Mouse (Mus musculus) MEL (cell line): ENCODE data around the gene Tmem164. TPM values are rescaled to one million over a fixed set of nuclear protein-coding genes. Genes with fewer than 3 reads are reported as not detected.

Source experiments
- DNase-seq: peaks from one replicate; pipeline ENCODE4 v3.0.0; 2011; ENCODE audit warnings: low read depth, low spot score
- H3K27ac ChIP-seq: 2 replicates; pipeline ENCODE4 v1.5.1; 2012; ENCODE audit warnings: low read depth, mild to moderate bottlenecking, control low read depth, low read length, moderate library complexity; ENCODE audit not compliant: control insufficient read depth
- H3K27me3 ChIP-seq, 2 experiments: fragments of 150-350 bp in 1 of 2; sonication (generic) in 1 of 2; 2 replicates each; pipeline ENCODE4 v1.6.1; 2012; ENCODE audit warnings: low read length in 2 of 2, mild to moderate bottlenecking in 2 of 2, improper control_type of control experiment in 1 of 2, moderate library complexity in 1 of 2; ENCODE audit not compliant: insufficient read depth in 2 of 2, control insufficient read depth in 1 of 2
- H3K36me3 ChIP-seq, 2 experiments: 2 replicates each; pipeline ENCODE4 v1.6.1; 2012 to 2014; ENCODE audit warnings: low read length in 2 of 2, improper control_type of control experiment in 1 of 2, inconsistent platforms in 1 of 2, mild to moderate bottlenecking in 1 of 2; ENCODE audit not compliant: insufficient read depth in 2 of 2, control insufficient read depth in 1 of 2
- H3K4me1 ChIP-seq, 2 experiments: fragments of 150-350 bp in 1 of 2; sonication (generic) in 1 of 2; 2 replicates each; pipeline ENCODE4 v1.6.1; 2012; ENCODE audit warnings: low read length in 2 of 2, improper control_type of control experiment in 1 of 2, mild to moderate bottlenecking in 1 of 2; ENCODE audit not compliant: insufficient read depth in 2 of 2, control insufficient read depth in 1 of 2
- H3K4me3 ChIP-seq, 2 experiments: fragments of 150-350 bp in 1 of 2; sonication (generic) in 1 of 2; 2 replicates each; pipeline ENCODE4 v1.5.1; 2012; ENCODE audit warnings: low read depth in 2 of 2, low read length in 2 of 2, mild to moderate bottlenecking in 2 of 2, moderate library complexity in 2 of 2, control low read depth in 1 of 2, improper control_type of control experiment in 1 of 2; ENCODE audit not compliant: control insufficient read depth in 1 of 2, insufficient read depth in 1 of 2
- H3K79me2 ChIP-seq: 2 replicates; pipeline ENCODE4 v1.6.1; 2012; ENCODE audit warnings: mild to moderate bottlenecking, low read length, moderate library complexity; ENCODE audit not compliant: control insufficient read depth, poor library complexity, insufficient read depth
- H3K9ac ChIP-seq: 2 replicates; pipeline ENCODE4 v1.6.1; 2012; ENCODE audit warnings: low read depth, mild to moderate bottlenecking, control low read depth, low read length, moderate library complexity; ENCODE audit not compliant: control insufficient read depth, poor library complexity, severe bottlenecking
- H3K9me3 ChIP-seq: fragments of 150-350 bp; sonication (generic); replicated peaks from 2 replicates; pipeline ENCODE4 v1.6.1; 2012; ENCODE audit warnings: mild to moderate bottlenecking, low read length, improper control_type of control experiment, moderate library complexity; ENCODE audit not compliant: insufficient read depth
- EP300 ChIP-seq, 2 experiments: IDR thresholded peaks; 2 replicates each; pipeline ENCODE4 v1.6.1; 2011; ENCODE audit warnings: improper control_type of control experiment in 2 of 2, low read length in 2 of 2, low read depth in 1 of 2, mild to moderate bottlenecking in 1 of 2
- ETS1 ChIP-seq: IDR thresholded peaks from 2 replicates; pipeline ENCODE4 v1.6.1; 2012; ENCODE audit warnings: low read depth, mild to moderate bottlenecking, inconsistent platforms, low read length, improper control_type of control experiment, moderate library complexity
- GABPA ChIP-seq: IDR thresholded peaks from 2 replicates; pipeline ENCODE4 v1.6.1; 2012; ENCODE audit warnings: low read depth, mild to moderate bottlenecking, inconsistent platforms, low read length, improper control_type of control experiment, moderate library complexity
- GATA1 ChIP-seq: IDR thresholded peaks from 2 replicates; pipeline ENCODE4 v1.6.1; 2011; ENCODE audit warnings: low read depth, low read length, improper control_type of control experiment
- JUND ChIP-seq: IDR thresholded peaks from 2 replicates; pipeline ENCODE4 v1.6.1; 2011; ENCODE audit warnings: low read depth, mild to moderate bottlenecking, improper control_type of control experiment, low read length
- MAFK ChIP-seq: IDR thresholded peaks from 2 replicates; pipeline ENCODE4 v1.6.1; 2011; ENCODE audit warnings: low read depth, mild to moderate bottlenecking, low read length, improper control_type of control experiment, borderline replicate concordance
- MAZ ChIP-seq: IDR thresholded peaks from 2 replicates; pipeline ENCODE4 v1.6.1; 2012; ENCODE audit warnings: low read depth, mild to moderate bottlenecking, inconsistent platforms, low read length, improper control_type of control experiment
- MXI1 ChIP-seq: IDR thresholded peaks from 2 replicates; pipeline ENCODE4 v1.6.1; 2011; ENCODE audit warnings: mild to moderate bottlenecking, low read depth, low read length, improper control_type of control experiment
- MYC ChIP-seq: IDR thresholded peaks from 2 replicates; pipeline ENCODE4 v1.6.1; 2011; ENCODE audit warnings: low read depth, mild to moderate bottlenecking, low read length, improper control_type of control experiment, moderate library complexity
- POLR2A ChIP-seq, 2 experiments: IDR thresholded peaks; 2 replicates each; pipeline ENCODE4 v1.6.1; 2011 to 2012; ENCODE audit warnings: low read length in 2 of 2, mild to moderate bottlenecking in 2 of 2, control low read depth in 1 of 2, improper control_type of control experiment in 1 of 2, low read depth in 1 of 2, moderate library complexity in 1 of 2; ENCODE audit not compliant: control insufficient read depth in 1 of 2, insufficient read depth in 1 of 2, poor library complexity in 1 of 2
- POLR2AphosphoS2 ChIP-seq: IDR thresholded peaks from 2 replicates; pipeline ENCODE4 v1.6.1; 2011; ENCODE audit warnings: low read length, improper control_type of control experiment
- RCOR1 ChIP-seq: IDR thresholded peaks from 2 replicates; pipeline ENCODE4 v1.6.1; 2012; ENCODE audit warnings: low read depth, mild to moderate bottlenecking, inconsistent platforms, low read length, improper control_type of control experiment
- SIN3A ChIP-seq: IDR thresholded peaks from 2 replicates; pipeline ENCODE4 v1.6.1; 2012; ENCODE audit warnings: low read length, improper control_type of control experiment, inconsistent platforms
- SMC3 ChIP-seq: IDR thresholded peaks from 2 replicates; pipeline ENCODE4 v1.6.1; 2011; ENCODE audit warnings: low read depth, low read length, improper control_type of control experiment
- TCF12 ChIP-seq: IDR thresholded peaks from 2 replicates; pipeline ENCODE4 v1.6.1; 2014; ENCODE audit warnings: low read depth, mild to moderate bottlenecking, inconsistent platforms, low read length, improper control_type of control experiment, moderate library complexity
- USF2 ChIP-seq, 2 experiments: IDR thresholded peaks; 2 replicates each; pipeline ENCODE4 v1.6.1; 2011 to 2012; ENCODE audit warnings: improper control_type of control experiment in 2 of 2, low read length in 2 of 2, borderline replicate concordance in 1 of 2, inconsistent platforms in 1 of 2, low read depth in 1 of 2, mild to moderate bottlenecking in 1 of 2; ENCODE audit not compliant: insufficient read depth in 1 of 2
- ZC3H11A ChIP-seq: IDR thresholded peaks from 2 replicates; pipeline ENCODE4 v1.6.1; 2012; ENCODE audit warnings: low read depth, mild to moderate bottlenecking, inconsistent platforms, low read length, improper control_type of control experiment
- ZKSCAN1 ChIP-seq: IDR thresholded peaks from 2 replicates; pipeline ENCODE4 v1.6.1; 2012; ENCODE audit warnings: low read depth, mild to moderate bottlenecking, inconsistent platforms, low read length, improper control_type of control experiment, moderate library complexity
- polyA plus RNA-seq, 2 experiments: library from polyadenylated mRNA; stranded (reverse) in 1 of 2; unstranded in 1 of 2; fragments of >175 nt in 1 of 2; fragments of >200 nt in 1 of 2; gene quantifications; 2 replicates each; pipeline versions ENCODE4 v1.2.1 to v1.2.4; 2012; ENCODE audit warnings: low replicate concordance in 2 of 2, low read depth in 1 of 2; ENCODE audit not compliant: insufficient read length in 2 of 2, insufficient read depth in 1 of 2, missing spikeins in 1 of 2
- total RNA-seq: library from RNA; depleted of rRNA; stranded (reverse); fragments of 300-350 nt; gene quantifications from 2 replicates; pipeline ENCODE4 v1.2.3, GENCODE M21; 2012

The Tmem164 gene
- total and polyA plus RNA-seq, 3 experiments: 34.3 to 92.4 (median 72.8) TPM

DNA sequence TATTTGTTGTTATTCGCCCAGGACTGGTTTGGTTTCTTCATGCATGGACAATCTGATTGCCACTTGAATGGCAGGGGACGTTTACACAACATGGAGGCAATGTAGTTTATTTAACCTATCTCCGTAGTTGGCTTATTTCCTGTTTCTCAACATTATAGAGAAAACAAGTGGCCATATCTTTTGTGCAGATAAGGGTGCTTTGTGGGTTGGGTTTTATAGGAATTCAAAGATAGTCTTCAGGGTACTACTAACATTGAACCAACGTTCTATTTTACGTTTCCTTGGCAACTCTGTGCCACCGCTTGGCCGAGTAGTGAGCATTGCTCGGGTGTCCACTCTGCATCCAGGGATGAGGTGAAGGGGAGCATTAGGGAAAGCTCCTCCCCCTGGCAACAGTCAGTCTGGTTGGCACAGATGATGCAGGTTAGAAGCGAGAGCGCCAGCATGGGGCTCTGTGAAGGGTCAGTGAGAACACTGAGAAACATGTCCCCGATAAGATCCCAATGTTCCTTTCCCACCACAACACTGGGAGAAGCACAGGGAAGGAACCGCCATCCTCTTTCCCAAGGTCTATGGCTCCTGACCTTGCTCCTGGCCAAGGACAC lies 148.8 kb downstream of the Tmem164 start:
- H3K79me2 ChIP-seq: peaks cover 3% of the 10 kb centered on the region
- H3K9me3 ChIP-seq: no peaks in the 10 kb centered on the region
- peaks cover 3 to 23% of the 10 kb centered on the region in 2 experiments; a peak in 3 of 4 replicates for H3K36me3 ChIP-seq
- peak; percentile 59 for DNase-seq
- H3K4me1 ChIP-seq: peaks cover 7 to 24% of the 10 kb centered on the region in 2 experiments; a peak in 3 of 4 replicates
- no peaks in the 10 kb centered on the region for H3K27me3 ChIP-seq
- TF ChIP-seq SIN3A (peak; percentile 61), POLR2A (IDR thresholded peaks at IDR 0.05; ENCODE audit: control insufficient read depth in 1 of 2, insufficient read depth in 1 of 2, low read depth in 1 of 2, low read length in 2 of 2, poor library complexity in 1 of 2) (no peak), SMC3 (peak; percentile 15), RCOR1 (peak; percentile 55; the same call in 1 of the 2 replicates), MAFK (no peak), TCF12 (peak; percentile 69), GABPA (no peak), MXI1 (peak; percentile 54), MAZ (no peak), EP300 (IDR thresholded peaks at IDR 0.05; ENCODE audit: low read depth in 1 of 2, low read length in 2 of 2) (peak; percentile 86 to 92), GATA1 (peak; percentile 92), POLR2AphosphoS2 (no peak), ETS1 (peak; percentile 78)
- TF ChIP-seq, all 39 proteins: peak for 8
- Histone ChIP-seq H3K27ac (peak overlapping the region; percentile 72), H3K9ac (no peak overlapping the region; the same call in 1 of the 2 replicates), H3K4me3 (no peak overlapping the region)

DNA sequence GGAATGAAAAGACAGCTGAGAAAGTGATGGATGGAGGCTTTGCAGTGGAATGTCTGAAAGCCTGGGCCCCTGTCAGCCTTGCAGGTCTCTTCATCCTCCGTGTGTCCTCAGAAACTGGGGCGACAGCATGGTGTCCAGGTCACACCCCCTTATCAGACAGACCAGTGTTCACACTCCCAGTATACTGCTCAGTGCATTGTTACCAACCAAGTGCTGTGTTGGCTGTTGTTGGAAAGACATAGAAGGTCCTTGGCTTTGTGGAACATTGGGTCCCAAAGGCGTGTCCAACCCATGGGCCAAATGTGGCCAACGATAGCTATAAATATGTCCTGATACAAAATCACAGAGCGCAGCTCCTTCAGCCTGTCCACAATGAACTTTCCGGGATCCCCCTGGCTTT lies 149.4 kb downstream of the Tmem164 start:
- no peak overlapping the region; the same call in 1 of the 2 replicates for H3K27ac ChIP-seq
- no peaks in the 10 kb centered on the region for H3K9me3 ChIP-seq
- no peak for DNase-seq
- H3K27me3 ChIP-seq: no peaks in the 10 kb centered on the region
- H3K4me3 ChIP-seq: no peak overlapping the region
- H3K36me3 ChIP-seq: peaks cover 3 to 23% of the 10 kb centered on the region in 2 experiments; a peak in 3 of 4 replicates
- TF ChIP-seq ZKSCAN1 (no peak), USF2 (IDR thresholded peaks at IDR 0.05; ENCODE audit: borderline replicate concordance in 1 of 2, insufficient read depth in 1 of 2, low read depth in 1 of 2, low read length in 2 of 2) (no peak), ZC3H11A (no peak), MYC (no peak), JUND (no peak)
- H3K79me2 ChIP-seq: peaks cover 3% of the 10 kb centered on the region
- H3K9ac ChIP-seq: no peak overlapping the region
- peaks cover 7 to 24% of the 10 kb centered on the region in 2 experiments; a peak in 3 of 4 replicates for H3K4me1 ChIP-seq
